Mouse (Mus musculus) midbrain, postnatal 0 days (tissue): ENCODE results near the gene Kank2. TPM values are rescaled to one million over a fixed set of nuclear protein-coding genes. Genes with fewer than 3 reads are reported as not detected.
"Not testable (repeated sequence)": the region's sequence is repeated elsewhere in the genome, so short reads cannot be mapped to it uniquely, and the experiment has no call there.

Source experiments
- ATAC-seq: fragments of 200-750 bp; cut with Nextera tagmentation; 2 replicates; pipeline ENCODE4 v1.8.0; 2017; ENCODE audit warnings: moderate number of reproducible peaks, mild to moderate bottlenecking, moderate TSS enrichment, moderate library complexity; ENCODE audit not compliant: low FRiP score
- DNase-seq: peaks from one replicate; pipeline ENCODE4 v3.0.0-alpha.2; 2015; ENCODE audit warnings: low spot score
- H3K27ac ChIP-seq: fragments of 300-500 bp; sonication (generic); 2 replicates; pipeline ENCODE4 v1.5.1; 2014; ENCODE audit warnings: low read depth, mild to moderate bottlenecking, low read length, mixed read lengths
- H3K27me3 ChIP-seq: fragments of 300-500 bp; sonication (generic); 2 replicates; pipeline ENCODE4 v1.6.1; 2014; ENCODE audit warnings: low read length, control low read depth, mixed read lengths; ENCODE audit not compliant: insufficient read depth
- H3K36me3 ChIP-seq: fragments of 300-500 bp; sonication (generic); 2 replicates; pipeline ENCODE4 v1.6.1; 2014; ENCODE audit warnings: low read length, control low read depth, mixed read lengths; ENCODE audit not compliant: insufficient read depth
- H3K4me1 ChIP-seq: fragments of 300-500 bp; sonication (generic); 2 replicates; pipeline ENCODE4 v1.6.1; 2014; ENCODE audit warnings: mild to moderate bottlenecking, control low read depth, antibody characterized with exemption, low read length, mixed read lengths; ENCODE audit not compliant: insufficient read depth
- H3K4me2 ChIP-seq: fragments of 300-500 bp; sonication (generic); 2 replicates; pipeline ENCODE4 v1.6.1; 2014; ENCODE audit warnings: low read depth, mild to moderate bottlenecking, low read length, mixed read lengths; ENCODE audit not compliant: poor library complexity, severe bottlenecking
- H3K4me3 ChIP-seq: fragments of 300-500 bp; sonication (generic); 2 replicates; pipeline ENCODE4 v1.5.1; 2014; ENCODE audit warnings: low read depth, mild to moderate bottlenecking, low read length, moderate library complexity
- H3K9ac ChIP-seq: fragments of 300-500 bp; sonication (generic); replicated peaks from 2 replicates; pipeline ENCODE4 v1.6.1; 2014; ENCODE audit warnings: mild to moderate bottlenecking, low read length, moderate library complexity, mixed read lengths; ENCODE audit not compliant: poor library complexity, severe bottlenecking
- H3K9me3 ChIP-seq: fragments of 300-500 bp; sonication (generic); 2 replicates; pipeline ENCODE4 v1.6.1; 2016; ENCODE audit warnings: low read length, control low read depth
- CTCF ChIP-seq: IDR thresholded peaks from 2 replicates; pipeline ENCODE4 v1.5.1; 2016; ENCODE audit warnings: antibody characterized with exemption, mild to moderate bottlenecking
- WGBS: fragments of 180-500 bp; shearing (Covaris S2); extraction: QIAGEN DNeasy Blood & Tissue Kit; methylation state at CpG from one replicate; pipeline ENCODE4 v1.1.7; 2014; 5-methylcytosine and 5-hydroxymethylcytosine counted together
- polyA plus RNA-seq: library from polyadenylated mRNA; unstranded; fragments of >200 nt; fragmentation: Nextera tagmentation; extraction: Ambion mirVana; gene quantifications from 2 replicates; pipeline ENCODE4 v1.2.1, GENCODE M21; 2015
- total RNA-seq: library from RNA; depleted of rRNA; stranded (reverse); fragments of >200 nt; gene quantifications from 2 replicates; pipeline ENCODE4 v1.2.3, GENCODE M21; 2014

Kank2 gene
- total and polyA plus RNA-seq, 2 experiments from 2014 or later: 2.9 to 15.2 TPM

DNA sequence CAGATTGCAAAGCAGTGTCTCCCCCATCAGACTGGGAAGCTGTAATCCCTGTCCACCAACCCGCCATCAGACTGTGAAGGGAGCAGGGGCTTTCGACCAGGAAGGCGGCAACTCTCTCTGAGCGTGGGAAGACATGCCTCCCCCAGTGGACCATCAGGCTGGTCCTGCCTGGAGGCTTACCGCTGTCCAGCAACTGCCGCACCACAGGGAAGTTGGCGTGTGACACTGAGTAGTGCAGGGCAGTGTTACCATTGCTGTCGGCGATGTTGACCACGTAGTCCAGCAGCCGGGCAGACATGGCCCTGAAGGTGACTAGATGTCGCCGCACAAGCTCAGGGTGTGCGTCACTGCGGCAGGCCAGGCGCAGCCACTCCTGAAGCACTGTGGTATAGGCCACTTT, 24.2 kb downstream of the Kank2 start:
- TF ChIP-seq CTCF: no peak
- WGBS: 93% methylated on average over 16 of the region's 16 CpGs
- Histone ChIP-seq H3K4me1 (no peaks in the 10 kb centered on the region), H3K9me3 (no peaks in the 10 kb centered on the region), H3K4me2 (no peak overlapping the region), H3K9ac (no peak overlapping the region), H3K36me3 (no peaks in the 10 kb centered on the region), H3K4me3 (no peak overlapping the region), H3K27ac (no peak overlapping the region), H3K27me3 (no peaks in the 10 kb centered on the region)
- ATAC-seq: no peak
- DNase-seq: no peak

DNA sequence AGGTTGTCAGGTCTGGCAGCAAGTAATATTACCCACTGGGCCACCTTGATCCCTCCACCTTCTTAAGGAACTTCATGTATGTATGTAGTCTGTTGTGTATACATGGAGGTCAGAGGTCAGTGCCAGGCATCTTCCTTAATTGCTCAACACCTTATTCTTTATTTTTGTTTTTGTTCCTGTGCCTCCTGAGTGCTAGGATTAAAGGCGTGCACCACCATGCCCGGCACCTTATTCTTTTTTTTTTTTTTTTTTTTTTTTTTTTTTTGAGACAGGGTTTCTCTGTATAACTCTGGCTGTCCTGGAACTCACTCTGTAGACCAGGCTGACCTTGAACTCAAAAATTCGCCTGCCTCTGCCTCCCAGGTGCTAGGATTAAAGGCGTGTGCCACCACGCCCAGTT, 25.1 kb downstream of the Kank2 start:
- not testable (repeated sequence) for H3K9me3 ChIP-seq, H3K36me3 ChIP-seq, H3K27ac ChIP-seq, DNase-seq, H3K27me3 ChIP-seq, H3K4me1 ChIP-seq, H3K4me2 ChIP-seq, ATAC-seq, H3K9ac ChIP-seq, H3K4me3 ChIP-seq
- 85% methylated on average over 5 of the region's 5 CpGs for WGBS

DNA sequence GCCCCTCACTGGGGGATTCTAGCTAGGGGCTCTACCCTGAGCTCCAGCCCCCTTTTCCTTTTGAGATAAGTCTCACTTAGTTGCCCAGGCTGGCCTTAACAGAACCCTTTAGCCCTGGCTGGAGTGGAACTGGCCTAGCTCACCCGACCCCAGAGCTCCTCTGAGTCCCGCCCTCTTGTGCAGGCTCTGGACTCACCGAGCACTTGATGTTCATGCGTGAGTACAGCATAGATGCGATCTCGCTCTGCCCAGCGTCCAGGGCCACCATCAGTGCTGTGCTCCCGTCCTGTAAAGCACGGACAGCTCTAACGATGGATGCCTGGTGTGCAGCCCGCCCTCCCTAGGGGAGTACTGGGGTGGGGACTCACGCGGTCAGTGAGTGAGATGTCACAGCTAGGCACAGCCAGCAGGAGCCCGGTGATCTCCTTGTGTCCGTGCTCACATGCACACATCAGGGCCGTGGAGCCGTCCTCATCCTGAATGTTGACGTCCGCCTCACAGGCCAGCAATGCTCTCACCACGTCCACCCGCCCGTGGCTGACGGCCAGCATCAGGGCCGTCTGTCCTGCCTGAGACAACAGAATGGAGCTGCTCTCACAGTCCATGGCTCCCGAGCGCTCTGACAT, 28.9 kb downstream of the Kank2 start:
- Histone ChIP-seq H3K9ac (no peak overlapping the region), H3K4me1 (no peaks in the 10 kb centered on the region), H3K27me3 (no peaks in the 10 kb centered on the region), H3K4me3 (no peak overlapping the region), H3K4me2 (no peak overlapping the region), H3K36me3 (no peaks in the 10 kb centered on the region), H3K27ac (no peak overlapping the region), H3K9me3 (no peaks in the 10 kb centered on the region)
- WGBS: 72% methylated on average over 26 of the region's 26 CpGs
- ATAC-seq (no peak), DNase-seq (no peak)
- no peak for TF ChIP-seq CTCF

DNA sequence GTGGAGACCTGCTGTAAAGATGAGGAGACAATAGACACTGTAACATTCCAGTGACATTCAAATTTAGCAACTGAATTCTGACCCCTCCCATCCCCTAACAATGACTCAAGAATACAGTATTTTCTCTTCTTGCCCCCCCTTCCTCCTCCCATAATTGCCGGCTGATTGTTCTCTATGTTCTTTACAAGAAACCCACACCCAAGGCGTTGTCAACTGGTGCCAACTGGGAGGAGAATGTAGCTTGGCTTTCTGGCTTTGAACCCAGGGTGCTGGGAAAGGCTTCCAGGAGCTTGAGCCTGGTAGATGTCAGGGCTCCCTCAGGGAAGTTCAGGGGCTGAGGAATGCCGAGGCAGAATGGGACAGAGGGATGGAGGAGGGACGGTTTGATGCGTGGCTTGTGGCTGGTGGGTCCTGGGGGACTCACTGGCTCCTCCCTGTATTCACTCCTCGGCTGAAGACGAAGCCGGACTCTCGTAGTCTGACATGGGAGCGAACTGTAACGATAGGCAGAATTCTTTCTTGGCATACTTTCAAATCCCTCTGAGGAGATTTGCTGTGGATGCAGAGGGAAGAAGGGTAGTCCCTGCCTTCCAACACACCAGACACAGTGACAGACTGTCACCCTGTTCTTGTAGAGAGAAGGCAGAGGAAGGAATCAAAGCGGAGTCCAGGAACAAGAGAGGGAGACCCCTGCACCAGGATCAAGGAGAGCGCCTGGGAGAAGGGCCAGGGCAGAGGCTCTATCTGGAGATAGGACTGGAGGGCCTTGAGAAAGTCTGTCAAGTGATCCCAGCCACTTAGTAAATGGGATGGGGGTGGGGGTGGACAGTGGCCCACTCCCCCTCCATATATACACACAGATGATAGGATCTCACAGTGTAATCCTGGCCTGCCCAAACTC, 29.8 kb downstream of the Kank2 start:
- Histone ChIP-seq H3K9me3 (no peaks in the 10 kb centered on the region), H3K27ac (no peak overlapping the region), H3K9ac (no peak overlapping the region), H3K4me1 (no peaks in the 10 kb centered on the region), H3K36me3 (no peaks in the 10 kb centered on the region), H3K4me3 (no peak overlapping the region), H3K4me2 (no peak overlapping the region), H3K27me3 (no peaks in the 10 kb centered on the region)
- ATAC-seq: no peak
- no peak for TF ChIP-seq CTCF
- WGBS: 44% methylated on average over 13 of the region's 13 CpGs
- peak; percentile 31 for DNase-seq

DNA sequence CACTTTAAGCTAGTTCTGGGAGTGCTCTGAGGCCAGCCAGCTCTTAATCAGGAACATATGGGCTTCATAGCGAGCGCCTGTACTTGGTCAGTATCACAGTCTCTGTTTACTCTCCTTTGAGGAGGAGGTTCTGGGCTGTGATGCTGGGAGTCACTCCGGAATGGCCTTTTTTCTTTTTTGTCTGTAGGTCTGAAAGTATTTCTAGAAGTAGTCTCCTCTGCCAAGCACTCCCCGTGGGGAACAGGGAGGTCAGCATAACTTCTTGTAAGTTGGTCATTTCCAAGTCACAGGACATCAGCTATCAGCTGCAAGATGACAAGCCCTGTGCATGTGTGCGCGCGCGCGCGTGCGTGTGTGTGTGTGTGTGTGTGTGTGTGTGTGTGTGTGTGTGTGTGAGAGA, 30.6 kb downstream of the Kank2 start:
- no peak for TF ChIP-seq CTCF
- no peak overlapping the region for H3K4me3 ChIP-seq
- 81% methylated on average over 11 of the region's 11 CpGs for WGBS
- no peak overlapping the region for H3K27ac ChIP-seq
- H3K9me3 ChIP-seq: no peaks in the 10 kb centered on the region
- H3K4me1 ChIP-seq: no peaks in the 10 kb centered on the region
- H3K36me3 ChIP-seq: no peaks in the 10 kb centered on the region
- H3K9ac ChIP-seq: no peak overlapping the region
- ATAC-seq: no peak
- H3K4me2 ChIP-seq: no peak overlapping the region
- no peaks in the 10 kb centered on the region for H3K27me3 ChIP-seq
- DNase-seq: no peak
